Mouse (Mus musculus) urinary bladder, postnatal 14 days (tissue): ENCODE measurements around the gene Gm16223.

Experiments
- DNase-seq: peaks from one replicate; pipeline ENCODE4 v3.0.0; 2021; ENCODE audit warnings: low spot score

Gene Gm16223

DNA sequence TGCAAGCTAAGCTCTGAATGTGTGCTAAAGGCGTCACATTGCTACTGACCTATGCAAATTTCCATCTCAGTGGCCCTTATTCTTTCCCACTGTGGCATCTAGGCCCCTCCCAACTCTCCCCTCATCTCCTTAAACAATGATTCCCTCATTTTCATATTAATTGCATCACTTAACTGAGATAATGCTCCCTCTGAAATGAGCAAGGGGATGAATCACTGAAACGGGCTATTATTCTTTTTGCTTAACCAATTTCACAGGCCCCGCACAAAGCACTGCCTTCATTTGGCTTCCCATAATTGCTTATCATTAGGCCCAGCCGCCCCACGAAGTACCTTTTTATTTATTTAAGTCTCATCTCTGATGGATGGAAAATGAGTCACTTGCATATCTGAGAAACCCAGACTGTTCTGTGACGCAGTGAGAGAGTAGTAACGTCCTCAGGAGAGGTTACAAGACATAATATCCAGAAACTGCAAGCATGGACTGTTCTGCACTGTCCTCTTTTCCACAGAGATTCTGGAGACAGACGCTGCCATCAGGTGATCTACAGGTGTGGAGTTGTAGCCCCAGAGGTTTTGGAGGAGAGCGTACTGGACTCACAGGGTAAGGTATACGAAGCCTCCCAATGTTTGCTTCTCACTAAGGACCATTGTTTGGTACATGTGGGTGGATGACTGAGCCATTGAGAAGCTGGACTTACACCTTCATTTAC lies at the start of gene Gm16223:
Gm16223 (plus strand) TSS at position 485 of the 712 bp plus-strand sequence.
- no peak for DNase-seq

DNA sequence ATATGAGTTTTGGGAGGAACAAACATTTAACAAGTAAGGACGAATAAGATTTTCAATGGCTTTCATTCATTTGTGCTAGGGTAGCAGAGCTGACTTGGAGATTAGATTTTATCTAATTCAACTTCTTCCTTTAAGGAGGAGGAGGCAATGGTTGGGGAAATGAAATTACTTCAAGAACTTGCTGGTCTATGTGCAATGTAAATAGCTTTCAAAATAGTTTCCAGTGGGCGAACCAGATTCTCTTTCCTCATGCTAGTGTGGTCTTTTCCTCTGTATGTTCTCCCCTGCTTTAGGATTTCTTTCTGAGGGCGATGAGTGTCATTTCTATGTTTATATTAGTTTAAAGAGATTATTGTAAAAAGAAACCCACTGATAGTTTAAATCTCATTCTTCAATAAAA lies 45.7 kb upstream of the Gm16223 start:
- no peak for DNase-seq

GRCm38 (mm10) chr5:42023521-42023920 lies 44.2 kb upstream of the Gm16223 start:
- no peak for DNase-seq

GRCm38 (mm10) chr5:42036388-42037082 lies 31.2 kb upstream of the Gm16223 start:
- DNase-seq = no peak

DNA sequence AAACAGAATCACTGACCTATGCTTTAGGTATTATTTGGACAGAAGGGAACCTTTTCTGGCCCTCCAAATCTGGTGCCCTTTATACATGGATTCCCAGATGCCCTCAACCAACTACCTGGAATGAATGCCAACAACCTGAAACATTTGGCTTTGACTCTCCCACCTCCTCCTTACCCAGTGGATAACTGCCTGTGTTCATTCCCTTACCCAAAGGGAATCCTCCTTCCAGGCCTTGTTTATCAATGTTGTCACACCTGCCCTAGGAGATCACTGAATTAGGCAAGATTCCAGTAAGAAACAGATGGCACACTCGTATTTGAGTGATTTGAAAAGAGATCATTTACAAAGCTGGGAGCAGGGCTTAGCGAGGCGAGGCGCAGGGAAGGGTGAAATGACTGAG lies 13.1 kb upstream of the Gm16223 start:
- DNase-seq = no peak

- no peak for DNase-seq
These were observed 12.6 kb upstream of the Gm16223 start for GRCm38 (mm10) chr5:42055151-42055550.

- DNase-seq = no peak
These were observed 2.7 kb upstream of the Gm16223 start for GRCm38 (mm10) chr5:42065090-42065489.

GRCm38 (mm10) chr5:42067075-42067474 lies 685 bp upstream of the Gm16223 start:
- DNase-seq = no peak

DNA sequence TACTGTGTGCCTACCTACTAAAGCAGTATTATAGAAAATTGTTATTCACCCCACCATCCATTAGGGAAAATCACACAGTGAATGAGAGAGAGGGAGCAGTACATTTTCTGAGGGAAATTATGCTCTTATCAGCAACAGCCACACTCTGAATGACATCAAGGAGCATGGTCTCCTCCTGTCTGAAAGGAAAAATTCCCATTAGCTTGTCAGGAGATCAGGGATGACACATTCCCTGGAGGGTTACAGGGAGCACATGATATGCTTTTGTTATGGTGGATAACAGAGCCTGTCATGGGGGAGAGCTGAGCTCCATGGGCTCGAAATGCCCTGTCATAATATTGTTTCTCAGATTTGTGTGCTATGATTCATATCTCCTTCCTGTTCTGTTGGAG lies 424 bp downstream of the Gm16223 start:
- DNase-seq = no peak

DNA sequence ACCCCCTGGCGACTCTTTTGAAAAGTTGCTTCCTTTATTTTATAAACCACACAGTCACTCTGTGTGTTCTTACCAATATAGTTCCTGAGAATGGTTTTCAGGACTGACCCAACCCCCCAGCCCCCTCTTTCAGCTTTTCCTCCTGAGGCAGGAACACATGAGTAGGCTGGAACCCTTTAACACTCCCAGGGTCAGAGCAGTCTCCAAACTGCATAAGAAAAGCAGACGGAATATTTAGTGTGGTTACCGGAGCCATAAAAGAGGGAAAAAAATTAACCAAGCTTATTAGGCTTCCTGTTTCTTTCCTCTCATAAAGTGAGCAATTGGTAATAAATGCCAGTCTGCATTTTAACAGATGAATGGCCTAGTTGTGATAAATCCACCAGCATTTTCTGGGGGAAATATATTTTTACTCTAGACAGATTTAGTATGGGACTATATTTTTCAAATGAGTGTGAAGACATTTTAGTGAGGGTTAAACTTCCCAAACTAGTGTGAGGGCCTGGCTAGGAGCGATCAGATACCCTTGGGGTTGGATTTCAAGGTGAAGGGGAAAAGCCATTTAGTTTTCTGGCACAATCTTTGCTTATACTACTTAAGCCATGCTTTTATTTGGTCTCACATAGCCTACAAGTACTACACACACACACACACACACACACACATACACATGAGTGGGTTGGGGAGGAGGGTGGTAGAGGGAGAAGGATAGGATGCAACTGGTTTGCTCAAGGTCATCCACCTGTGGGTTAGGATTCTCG lies 49.0 kb downstream of the Gm16223 start:
- no peak for DNase-seq

DNA sequence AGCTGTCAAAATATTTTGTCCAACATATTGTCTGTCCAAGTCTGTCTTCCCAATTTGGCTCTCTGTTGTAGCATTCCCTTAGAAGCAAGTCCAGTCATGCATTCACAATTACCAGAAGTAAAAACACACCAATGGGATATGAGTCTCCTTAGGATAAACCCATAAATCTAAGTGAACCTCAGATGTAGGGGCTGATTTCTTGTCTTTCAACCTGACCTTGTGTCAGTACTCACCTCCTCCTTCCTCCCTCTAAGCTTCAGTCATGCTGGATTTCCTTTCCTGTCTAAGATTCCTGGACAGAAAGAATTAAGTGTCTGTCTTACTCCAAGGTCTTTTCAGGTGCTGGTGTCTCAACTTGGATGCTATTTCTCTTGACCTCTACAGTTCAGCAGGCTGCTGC lies 57.8 kb downstream of the Gm16223 start:
- DNase-seq = no peak

GRCm38 (mm10) chr5:42155626-42156025 lies 87.9 kb downstream of the Gm16223 start:
- DNase-seq = no peak

DNA sequence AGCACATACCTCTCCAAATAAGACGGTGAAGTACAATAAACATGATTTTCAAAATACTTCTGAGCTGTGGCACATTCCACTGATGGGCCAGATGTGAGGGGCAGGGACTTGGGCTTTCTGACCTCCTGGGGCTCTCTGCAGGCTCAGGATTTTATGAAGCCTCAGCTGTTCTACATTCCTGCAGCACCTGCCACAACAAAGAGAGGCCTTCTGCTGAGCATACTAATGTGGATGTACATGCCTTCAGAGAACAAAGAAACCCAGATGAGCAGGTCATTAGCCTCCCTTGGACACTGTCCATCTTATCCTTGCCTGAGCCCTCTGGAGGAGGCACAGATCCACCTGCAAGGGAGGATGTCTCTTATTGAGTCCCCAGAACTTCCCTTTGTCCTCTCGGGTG lies 97.0 kb downstream of the Gm16223 start:
- no peak for DNase-seq

- DNase-seq = no peak
These were observed 98.6 kb downstream of the Gm16223 start for GRCm38 (mm10) chr5:42166311-42166710.

DNA sequence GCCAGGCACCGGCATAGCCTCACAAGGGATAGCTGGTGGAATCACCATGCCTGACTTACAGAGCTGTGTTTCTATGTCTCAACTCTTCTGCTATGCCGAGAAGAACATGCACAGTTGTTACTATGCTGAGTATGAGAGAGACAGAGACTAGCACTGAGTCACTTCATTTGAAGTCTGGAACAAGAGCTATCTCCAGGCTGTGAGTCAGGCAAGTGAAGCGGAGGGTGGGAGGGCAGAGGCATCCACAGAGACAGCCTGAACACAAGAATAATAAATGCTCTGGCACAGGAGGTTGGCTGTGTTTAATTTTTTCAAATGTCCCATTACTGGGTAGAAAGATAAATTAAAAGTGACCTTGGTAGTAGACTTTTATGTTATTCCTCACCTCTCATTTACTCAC lies 100.3 kb downstream of the Gm16223 start:
- DNase-seq = no peak

- no peak for DNase-seq
These were observed 101.0 kb downstream of the Gm16223 start for GRCm38 (mm10) chr5:42168785-42169184.

DNA sequence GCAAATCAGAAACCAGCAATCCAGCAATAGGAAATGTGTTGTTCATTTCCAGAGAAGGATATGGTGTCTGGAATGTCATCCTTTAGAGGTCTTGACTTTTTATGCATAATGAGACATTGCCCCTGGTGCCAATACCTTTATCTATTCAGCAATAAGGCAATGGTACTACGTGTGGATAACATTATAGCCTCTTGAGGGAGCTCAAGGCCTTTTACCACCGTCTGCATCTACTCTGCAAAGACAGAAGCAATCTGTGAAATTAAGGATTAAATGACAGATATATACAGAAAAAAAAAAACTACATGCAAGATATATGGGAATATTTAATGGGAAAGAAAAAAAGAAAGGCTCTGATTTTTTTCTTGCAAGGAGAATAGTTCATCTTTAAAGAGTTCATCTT lies 106.3 kb downstream of the Gm16223 start:
- DNase-seq = no peak

DNA sequence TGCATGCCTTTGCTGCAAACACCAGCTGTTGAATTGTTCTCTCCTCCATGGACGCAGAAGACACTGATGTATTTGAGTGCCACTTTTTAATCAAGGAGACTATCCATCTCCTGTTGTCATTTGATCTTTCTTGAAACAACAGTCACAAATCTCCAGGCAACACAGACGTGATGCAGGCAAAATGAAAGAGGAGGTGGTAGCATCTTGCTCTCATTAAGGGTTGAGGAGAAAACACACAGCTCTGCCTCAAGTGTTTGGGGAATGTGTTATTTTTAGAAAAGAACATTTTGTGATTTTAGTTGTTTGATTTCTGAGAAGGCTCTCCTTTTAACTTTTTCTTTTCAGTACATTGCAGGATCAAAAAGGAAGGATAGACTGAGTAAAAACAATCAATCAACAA lies 107.7 kb downstream of the Gm16223 start:
- no peak for DNase-seq

GRCm38 (mm10) chr5:42198493-42198892 lies 130.7 kb downstream of the Gm16223 start:
- no peak for DNase-seq

DNA sequence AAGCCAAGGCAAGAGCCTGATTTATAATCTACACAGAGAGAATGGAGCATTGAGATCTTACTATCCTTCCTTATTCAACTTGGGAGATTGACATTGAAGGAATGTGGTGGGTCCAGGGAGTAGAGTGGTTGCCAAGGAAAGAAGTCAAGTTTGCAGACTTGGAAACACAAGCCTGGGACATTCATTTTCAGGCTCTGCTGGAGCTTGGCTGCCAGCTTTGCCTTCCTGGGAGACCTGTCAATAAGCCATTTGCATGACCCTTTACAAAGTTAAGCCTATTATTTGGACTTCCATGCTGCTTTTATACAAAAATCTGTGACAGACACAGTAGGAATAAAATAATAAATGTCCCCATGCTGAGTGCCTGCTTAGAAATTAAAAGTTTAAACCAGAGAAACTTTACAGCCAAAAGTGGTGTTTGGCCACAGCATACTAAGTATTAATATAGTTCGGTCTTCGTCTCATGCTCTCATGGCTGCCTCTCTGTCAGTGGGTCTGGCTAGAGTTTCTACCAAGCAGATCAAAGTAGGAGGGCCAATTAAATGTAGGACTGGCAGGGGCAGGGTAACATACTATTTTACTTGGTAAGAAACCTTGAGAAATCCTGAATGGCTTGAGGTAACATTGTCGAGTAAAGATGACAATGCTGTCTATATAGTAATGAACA lies 139.8 kb downstream of the Gm16223 start:
- DNase-seq = no peak

DNA sequence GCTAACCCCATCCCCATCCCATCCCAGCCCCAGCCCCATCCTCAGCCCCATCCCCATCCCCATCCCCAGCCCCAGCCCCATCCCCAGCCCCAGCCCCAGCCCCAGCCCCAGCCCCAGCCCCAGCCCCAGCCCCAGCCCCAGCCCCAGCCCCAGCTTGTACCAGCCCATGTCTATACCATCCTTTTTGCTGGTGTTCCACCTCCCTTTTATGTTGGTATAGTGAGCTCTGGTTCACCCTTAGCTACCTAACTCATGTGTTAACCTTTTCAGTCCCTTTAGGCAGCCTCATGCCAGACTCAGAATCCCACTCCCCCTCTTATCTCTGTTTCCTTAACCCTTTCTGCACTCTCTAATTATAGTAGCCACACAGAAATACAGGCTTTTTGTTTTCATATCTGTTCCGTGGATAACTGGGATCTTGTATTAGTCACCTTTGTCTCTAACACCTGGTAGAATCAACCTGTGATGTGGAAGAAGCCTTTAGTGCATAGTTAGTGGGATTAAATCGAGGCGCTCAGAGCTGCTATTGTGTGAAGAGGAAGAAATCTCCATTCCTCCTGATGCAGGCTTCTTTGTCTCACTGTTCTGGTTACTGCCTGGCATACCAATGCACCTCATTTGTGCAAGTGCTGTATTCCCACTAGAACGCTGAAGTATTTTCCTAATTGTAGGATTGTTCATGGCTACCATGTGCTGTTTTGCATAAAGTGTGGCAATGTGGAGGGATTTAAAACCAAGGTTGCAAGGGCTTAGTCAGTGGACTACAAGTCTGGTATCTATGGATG lies 144.0 kb downstream of the Gm16223 start:
- DNase-seq = no peak

- DNase-seq = no peak
These were observed 144.6 kb downstream of the Gm16223 start for GRCm38 (mm10) chr5:42212353-42212752.
